Mouse (Mus musculus): ENCODE results near the gene Rapgef5.

- no peak for TF ChIP-seq CTCF (IDR thresholded peaks at IDR 0.05; ENCODE audit: low read depth)
- TF ChIP-seq EP300 (IDR thresholded peaks at IDR 0.05; ENCODE audit: low read depth), result no peak
Observed at GRCm38 (mm10) chr12:117789017-117789416, 272.7 kb downstream of the Rapgef5 start.

Measured in liver, embryonic 14.5 days (tissue).